Comparison of ENCODE assay signal across 26 mouse cellular contexts in genomic region chr4:139501702-139502101, GRCm38 (mm10). TPM values are rescaled to one million over a fixed set of nuclear protein-coding genes. Genes with fewer than 3 reads are reported as not detected.
DNase-seq lines count a peak whose midpoint lies in the region; ATAC-seq and TF ChIP-seq lines count a peak whose summit lies in the region.
"Had no signal": no experiment of that assay in that cellular context is flagged by ENCODE, and none has a peak within 500 bp of the region (broad histone marks: within the 10 kb centered on the region; RNA-seq: fewer than 3 reads in every experiment).

No protein-coding gene starts in this region.

- no peak overlapping the region for H3K4me2 ChIP-seq in forebrain, postnatal 0 days (ENCODE audit: low read depth)
- H3K4me2 ChIP-seq in forebrain, embryonic 14.5 days (ENCODE audit: low read length), result no peak overlapping the region
- no peak overlapping the region for H3K4me2 ChIP-seq in midbrain, postnatal 0 days (ENCODE audit: low read depth, low read length, poor library complexity, severe bottlenecking)
- no peak overlapping the region for H3K4me2 ChIP-seq in midbrain, embryonic 11.5 days
- H3K4me2 ChIP-seq: embryonic facial prominence, embryonic 15.5 days; forebrain, embryonic 12.5 days; heart, embryonic 12.5 days; hindbrain, embryonic 15.5 days; limb, embryonic 13.5 days; liver, embryonic 12.5 days; neural tube, embryonic 15.5 days had no signal

- WGBS in forebrain, postnatal 0 days, result 82% methylated on average over 6 of the region's 6 CpGs
- 87% methylated on average over 6 of the region's 6 CpGs for WGBS in forebrain, embryonic 14.5 days
- WGBS in midbrain, postnatal 0 days, result 79% methylated on average over 6 of the region's 6 CpGs
- 78% methylated on average over 6 of the region's 6 CpGs for WGBS in midbrain, embryonic 11.5 days

- H3K27ac ChIP-seq in forebrain, postnatal 0 days (ENCODE audit: low read depth, low read length), result no peak overlapping the region
- H3K27ac ChIP-seq in forebrain, embryonic 14.5 days (ENCODE audit: low read depth, low read length), result no peak overlapping the region
- no peak overlapping the region for H3K27ac ChIP-seq in layer of hippocampus, adult 2 months
- H3K27ac ChIP-seq in midbrain, postnatal 0 days (ENCODE audit: low read depth, low read length), result no peak overlapping the region
- no peak overlapping the region for H3K27ac ChIP-seq in midbrain, embryonic 11.5 days (ENCODE audit: low read depth, low read length)
- H3K27ac ChIP-seq: embryonic facial prominence, embryonic 10.5 days; embryonic facial prominence, embryonic 15.5 days; forebrain, embryonic 12.5 days; hindbrain, embryonic 15.5 days; left cerebral cortex, adult 2 months; limb, embryonic 13.5 days; liver, embryonic 12.5 days; macrophage; neural tube, embryonic 15.5 days had no signal

- H3K9ac ChIP-seq in forebrain, postnatal 0 days, result no peak overlapping the region
- H3K9ac ChIP-seq in forebrain, embryonic 14.5 days (ENCODE audit: low read length), result no peak overlapping the region
- no peak overlapping the region for H3K9ac ChIP-seq in midbrain, postnatal 0 days (replicated peaks; ENCODE audit: low read length, poor library complexity, severe bottlenecking)
- H3K9ac ChIP-seq in midbrain, embryonic 11.5 days (ENCODE audit: low read length), result no peak overlapping the region
- H3K9ac ChIP-seq: embryonic facial prominence, embryonic 15.5 days; forebrain, embryonic 12.5 days; heart, embryonic 12.5 days; hindbrain, embryonic 15.5 days; limb, embryonic 13.5 days; liver, embryonic 12.5 days; neural tube, embryonic 15.5 days had no signal

- ATAC-seq in forebrain, postnatal 0 days, result no peak
- no peak for ATAC-seq in forebrain, embryonic 14.5 days
- no peak for ATAC-seq in midbrain, postnatal 0 days (ENCODE audit: low FRiP score)
- no peak for ATAC-seq in midbrain, embryonic 11.5 days (ENCODE audit: low FRiP score)
- ATAC-seq: liver, embryonic 12.5 days had no signal

- no peaks in the 10 kb centered on the region for H3K27me3 ChIP-seq in forebrain, postnatal 0 days (ENCODE audit: insufficient read depth, low read length)
- 0 out of 2 replicates have a peak, but pooled peaks cover 3% of the 10 kb centered on the region for H3K27me3 ChIP-seq in forebrain, embryonic 14.5 days (replicated peaks; ENCODE audit: control insufficient read depth, insufficient read depth, low read length)
- H3K27me3 ChIP-seq in midbrain, postnatal 0 days (ENCODE audit: insufficient read depth, low read length), result no peaks in the 10 kb centered on the region
- no peaks in the 10 kb centered on the region for H3K27me3 ChIP-seq in midbrain, embryonic 11.5 days (ENCODE audit: control insufficient read depth, insufficient read depth, low read length)
- H3K27me3 ChIP-seq: embryonic facial prominence, embryonic 15.5 days; hindbrain, embryonic 15.5 days; limb, embryonic 13.5 days; neural tube, embryonic 15.5 days had no signal

- peak; percentile 40 for TF ChIP-seq CTCF in forebrain, postnatal 0 days (IDR thresholded peaks at IDR 0.05; ENCODE audit: low read depth)
- peak; percentile 29; the same call in 1 of the 2 replicates for TF ChIP-seq CTCF in layer of hippocampus, adult 2 months (conservative IDR thresholded peaks at IDR 0.05)
- TF ChIP-seq CTCF in midbrain, postnatal 0 days (IDR thresholded peaks at IDR 0.05), result peak; percentile 62

- H3K36me3 ChIP-seq in forebrain, postnatal 0 days (ENCODE audit: insufficient read depth), result no peaks in the 10 kb centered on the region
- H3K36me3 ChIP-seq in forebrain, embryonic 14.5 days (ENCODE audit: control insufficient read depth, insufficient read depth, low read length), result no peaks in the 10 kb centered on the region
- no peaks in the 10 kb centered on the region for H3K36me3 ChIP-seq in midbrain, postnatal 0 days (ENCODE audit: insufficient read depth, low read length)
- no peaks in the 10 kb centered on the region for H3K36me3 ChIP-seq in midbrain, embryonic 11.5 days (ENCODE audit: control insufficient read depth, insufficient read depth, low read length)
- H3K36me3 ChIP-seq: embryonic facial prominence, embryonic 10.5 days; embryonic facial prominence, embryonic 15.5 days; forebrain, embryonic 12.5 days; heart, embryonic 12.5 days; hindbrain, embryonic 15.5 days; limb, embryonic 13.5 days; liver, embryonic 12.5 days; neural tube, embryonic 15.5 days had no signal

- no peak for DNase-seq in forebrain, postnatal 0 days
- no peak for DNase-seq in forebrain, embryonic 14.5 days (ENCODE audit: low spot score)
- DNase-seq in layer of hippocampus, adult 2 months (ENCODE audit: low spot score in 2 of 2), result no peak
- DNase-seq in layer of hippocampus, postnatal 25 days (ENCODE audit: extremely low spot score in 1 of 2, low spot score in 1 of 2), result no peak
- DNase-seq in midbrain, postnatal 0 days (ENCODE audit: low spot score), result peak; percentile 38
- DNase-seq in midbrain, embryonic 11.5 days (ENCODE audit: low spot score, missing footprints), result no peak
- DNase-seq in frontal cortex, postnatal 36 days (ENCODE audit: low spot score in 2 of 2), result no peak
- DNase-seq: adrenal gland, postnatal 14 days; cerebellum, adult 11-12 months; heart, adult 18-20 months; kidney, adult 8-10 months; kidney, postnatal 14 days; lung, adult 18-20 months; midbrain, embryonic 14.5 days; right cerebral cortex, postnatal 4 days; thymus, postnatal 4 days had no signal

- no peaks in the 10 kb centered on the region for H3K4me1 ChIP-seq in forebrain, postnatal 0 days (ENCODE audit: insufficient read depth)
- no peaks in the 10 kb centered on the region for H3K4me1 ChIP-seq in forebrain, embryonic 14.5 days (ENCODE audit: control insufficient read depth, insufficient read depth, low read length)
- H3K4me1 ChIP-seq in midbrain, postnatal 0 days (ENCODE audit: insufficient read depth, low read length), result no peaks in the 10 kb centered on the region
- peaks cover 3% of the 10 kb centered on the region; the same call in 1 of the 2 replicates for H3K4me1 ChIP-seq in midbrain, embryonic 11.5 days (ENCODE audit: control insufficient read depth, insufficient read depth, low read length)
- H3K4me1 ChIP-seq: liver, embryonic 12.5 days had no signal

- no peaks in the 10 kb centered on the region for H3K9me3 ChIP-seq in forebrain, postnatal 0 days (ENCODE audit: low read length)
- H3K9me3 ChIP-seq in forebrain, embryonic 14.5 days (replicated peaks; ENCODE audit: control insufficient read depth, low read length), result no peaks in the 10 kb centered on the region; the same call in 1 of the 2 replicates
- no peaks in the 10 kb centered on the region for H3K9me3 ChIP-seq in midbrain, postnatal 0 days (ENCODE audit: low read length)
- no peaks in the 10 kb centered on the region; the same call in 1 of the 2 replicates for H3K9me3 ChIP-seq in midbrain, embryonic 11.5 days (ENCODE audit: control insufficient read depth, low read length)
- H3K9me3 ChIP-seq: embryonic facial prominence, embryonic 15.5 days; forebrain, embryonic 12.5 days; hindbrain, embryonic 15.5 days; neural tube, embryonic 15.5 days had no signal

- H3K4me3 ChIP-seq in forebrain, postnatal 0 days (ENCODE audit: low read depth, low read length), result no peak overlapping the region
- no peak overlapping the region for H3K4me3 ChIP-seq in forebrain, embryonic 14.5 days (ENCODE audit: low read depth, low read length)
- H3K4me3 ChIP-seq in layer of hippocampus, adult 2 months, result no peak overlapping the region
- no peak overlapping the region for H3K4me3 ChIP-seq in midbrain, postnatal 0 days (ENCODE audit: low read depth, low read length)
- H3K4me3 ChIP-seq in midbrain, embryonic 11.5 days (ENCODE audit: low read depth, low read length), result no peak overlapping the region
- H3K4me3 ChIP-seq: embryonic facial prominence, embryonic 10.5 days; embryonic facial prominence, embryonic 15.5 days; forebrain, embryonic 12.5 days; heart, embryonic 12.5 days; hindbrain, embryonic 15.5 days; left cerebral cortex, adult 2 months; limb, embryonic 13.5 days; liver, embryonic 12.5 days; neural tube, embryonic 15.5 days had no signal

RNA-seq across cellular contexts. Expression of gene Iffo2, which starts 28.6 kb away (rescaled TPM):
- 13.8 and 15.8 TPM in 2 replicates for total RNA-seq in forebrain, postnatal 0 days (2014; rRNA removed)
- 3.5 and 5.3 TPM in 2 replicates for polyA plus RNA-seq in forebrain, postnatal 0 days (2015; fragmentation: Nextera tagmentation; extraction: Ambion mirVana)
- polyA plus RNA-seq in forebrain, embryonic 14.5 days (2014; fragmentation: Nextera tagmentation; extraction: Ambion mirVana), result 3.1 and 4.5 TPM in 2 replicates
- total RNA-seq in layer of hippocampus, adult 2 months (2021), result 10 to 100 TPM; 15.7 to 17.5 TPM
- 10 to 100 TPM; 15.3 to 16.3 TPM for total RNA-seq in layer of hippocampus, postnatal 25 days (2021)
- 14.8 and 18.1 TPM in 2 replicates for total RNA-seq in midbrain, postnatal 0 days (2014; rRNA removed)
- 4.3 and 5.8 TPM in 2 replicates for polyA plus RNA-seq in midbrain, postnatal 0 days (2015; fragmentation: Nextera tagmentation; extraction: Ambion mirVana)
- polyA plus RNA-seq in midbrain, embryonic 11.5 days (2014; fragmentation: Nextera tagmentation; extraction: Ambion mirVana), result 1.8 and 3.3 TPM in 2 replicates
